Mouse (Mus musculus): Measurements from ENCODE around the gene Elovl4.

The Elovl4 gene

DNA sequence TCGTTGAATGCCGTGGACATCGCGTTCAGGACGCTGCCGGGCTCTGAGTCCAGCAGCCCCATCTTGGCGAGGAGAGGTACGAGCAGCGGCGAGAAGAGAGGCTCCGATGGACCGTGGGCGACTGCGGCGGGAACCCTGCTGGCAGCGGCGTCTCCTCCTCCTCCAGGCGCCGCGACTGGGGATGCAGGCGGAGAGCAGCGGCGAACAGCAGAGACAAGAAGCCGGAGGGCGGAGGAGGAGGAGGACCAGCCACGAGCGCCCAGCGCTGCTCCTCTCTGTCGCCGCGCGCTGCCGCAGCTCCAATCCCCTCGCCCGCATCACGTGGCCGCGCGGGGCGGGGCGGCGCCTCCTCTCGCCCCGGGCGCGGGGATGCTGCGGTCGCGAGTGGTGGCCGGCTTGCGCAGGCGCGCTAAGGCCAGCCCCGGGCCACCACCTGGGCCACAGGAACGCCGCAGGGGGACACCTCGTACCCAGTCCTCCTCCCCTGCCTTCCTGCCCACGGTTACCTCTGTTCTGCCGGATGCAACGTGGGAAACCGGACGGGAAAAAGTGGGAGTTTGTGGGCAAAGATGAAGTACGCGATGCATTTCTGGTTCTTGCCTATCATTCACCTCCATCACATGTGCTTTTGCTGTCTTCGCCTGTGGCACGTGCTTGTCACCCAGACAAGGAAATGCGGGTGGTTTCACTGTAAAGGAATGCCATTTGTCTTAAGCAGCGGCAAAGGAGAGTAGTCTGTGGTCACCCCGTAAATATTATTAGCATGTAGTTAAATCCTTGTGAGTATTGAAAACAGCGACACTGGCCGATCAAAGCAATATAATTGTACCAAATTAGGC, at the start of gene Elovl4:
Gene Elovl4 (minus strand): TSS at position 301 of the 839 bp plus-strand sequence.
- DNase-seq, result peak; percentile 45

DNA sequence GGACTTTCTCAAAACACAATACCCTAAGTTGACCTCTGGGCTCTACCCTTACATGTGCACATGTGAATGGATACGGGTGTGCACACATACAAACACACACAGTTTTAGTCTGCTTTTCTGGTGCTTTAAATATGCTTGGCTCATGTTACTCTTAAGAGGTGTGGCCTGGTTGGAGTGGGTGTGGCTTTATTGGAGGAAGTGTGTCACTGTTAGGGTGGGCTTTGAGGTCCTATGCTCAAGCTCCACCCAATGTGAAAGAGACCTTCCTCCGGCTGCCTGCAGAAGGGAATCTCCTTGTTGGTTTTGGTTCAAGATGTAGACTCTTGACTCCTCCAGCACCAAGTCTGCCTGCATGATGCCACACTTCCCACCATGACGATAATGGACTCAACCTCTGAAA, 46.4 kb upstream of the Elovl4 start:
- DNase-seq, result no peak

DNA sequence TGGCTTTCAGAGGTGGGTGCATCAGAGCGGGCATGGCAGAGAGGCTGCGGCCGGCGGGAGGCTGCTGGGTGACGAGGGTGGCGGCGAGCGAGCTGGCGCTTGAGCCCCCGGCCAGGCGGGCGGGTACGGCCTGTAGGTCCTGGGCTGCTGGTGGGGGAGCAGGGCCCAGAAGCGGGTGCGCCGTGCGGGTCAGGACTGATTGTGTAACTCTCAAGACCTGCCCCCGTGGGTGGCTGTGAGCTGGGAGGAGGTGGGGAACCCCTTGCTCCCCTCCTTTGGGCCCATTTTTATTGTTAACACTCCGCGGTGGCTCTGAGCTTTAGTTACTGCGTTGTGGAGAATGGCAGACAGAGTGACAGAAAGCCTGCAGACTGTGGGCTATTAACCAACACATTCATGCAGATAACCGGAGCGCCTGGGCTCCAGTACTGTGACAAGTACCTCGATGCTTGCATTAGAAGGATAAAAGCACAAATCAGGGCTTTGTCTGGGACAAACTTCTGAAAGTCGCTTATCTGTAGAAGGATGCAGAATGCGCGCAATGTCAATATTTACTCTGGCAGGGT, 28.8 kb upstream of the Elovl4 start:
- no peak for DNase-seq

DNA sequence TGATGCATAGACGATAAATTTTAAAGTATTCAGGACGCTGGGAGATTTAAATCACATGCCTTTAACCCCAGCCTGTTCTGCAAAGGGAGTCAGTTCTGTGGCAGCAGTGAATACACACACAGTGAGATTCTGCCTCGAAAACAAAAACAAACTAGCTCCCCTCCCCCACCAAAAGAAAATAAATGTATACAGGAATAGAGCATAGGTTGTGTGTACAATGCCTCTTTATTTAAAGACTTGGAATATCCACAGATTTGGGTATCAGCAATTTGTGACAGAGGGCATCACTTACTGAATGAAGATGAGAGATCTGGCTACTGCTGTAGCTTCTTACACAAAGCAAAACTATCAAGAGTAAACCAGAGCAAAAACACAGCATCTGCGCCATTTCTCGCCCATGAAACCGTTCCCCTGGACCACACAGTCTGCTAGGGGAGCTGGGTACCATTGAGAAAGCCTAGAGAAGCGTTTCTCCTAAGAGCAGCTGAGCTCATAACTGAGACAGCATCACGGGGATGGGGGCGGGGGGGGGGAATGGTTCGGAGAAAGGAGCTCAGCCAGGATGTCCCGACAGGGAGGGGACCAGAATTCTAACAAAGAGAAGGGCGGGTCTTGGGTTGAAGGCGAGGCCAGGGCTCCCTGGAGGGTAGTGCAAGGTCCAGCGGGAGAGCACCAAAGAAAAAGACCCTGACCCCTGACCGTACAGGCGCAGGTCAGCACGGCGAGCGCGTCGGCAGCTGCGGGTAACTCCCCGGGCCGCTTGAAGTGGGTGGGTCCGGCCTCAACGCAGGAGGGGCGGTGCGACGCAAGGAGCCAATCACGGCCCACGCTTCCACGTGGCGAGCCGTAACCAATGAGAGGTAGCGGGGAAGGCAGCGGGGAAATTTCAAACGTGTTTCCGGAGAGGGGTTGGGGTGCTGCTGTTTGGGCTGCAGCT, 28.0 kb upstream of the Elovl4 start, which contains the start of gene Ttk:
Gene Ttk (plus strand): TSS at position 879 of the 937 bp plus-strand sequence.
- peak; percentile 93 for DNase-seq

DNA sequence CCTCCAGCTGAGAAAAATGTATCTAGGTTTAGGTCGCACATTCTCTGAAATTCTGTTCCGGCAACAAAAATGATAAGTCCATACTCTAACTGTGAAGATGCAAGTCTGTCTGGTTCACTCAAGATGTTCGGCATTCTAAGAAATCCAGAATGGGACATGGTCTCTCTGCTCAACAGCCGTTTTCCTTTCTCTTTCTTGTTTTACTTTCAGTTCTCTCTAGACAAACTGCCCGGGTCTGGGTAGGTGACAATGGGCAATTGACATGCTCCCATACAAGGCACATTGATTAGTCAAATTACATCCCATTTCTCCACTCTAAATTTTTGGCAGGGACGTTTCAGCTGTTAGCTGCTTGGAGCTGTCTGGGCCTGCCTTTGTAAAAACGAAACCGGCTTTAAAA, 25.1 kb upstream of the Elovl4 start:
- no peak for DNase-seq

DNA sequence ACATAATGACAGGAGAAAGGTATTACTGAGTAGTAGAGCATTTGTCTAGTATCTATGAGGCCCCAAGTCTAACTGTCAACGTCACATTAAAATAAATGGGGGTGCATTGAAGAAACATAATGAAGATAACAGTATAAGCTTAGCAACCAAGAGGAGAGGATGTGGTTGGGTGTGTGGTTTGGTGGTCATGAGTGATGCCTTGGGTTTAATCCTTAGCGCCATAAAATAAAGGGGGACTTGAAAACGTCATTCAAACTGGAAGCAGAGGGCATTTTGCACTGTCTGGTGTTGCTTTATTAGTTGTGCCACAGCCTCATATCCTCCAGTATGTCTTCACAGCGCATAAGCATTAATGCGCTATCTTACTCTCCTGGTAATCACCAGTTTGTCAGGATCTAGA, 23.8 kb upstream of the Elovl4 start:
- DNase-seq, result peak; percentile 11

DNA sequence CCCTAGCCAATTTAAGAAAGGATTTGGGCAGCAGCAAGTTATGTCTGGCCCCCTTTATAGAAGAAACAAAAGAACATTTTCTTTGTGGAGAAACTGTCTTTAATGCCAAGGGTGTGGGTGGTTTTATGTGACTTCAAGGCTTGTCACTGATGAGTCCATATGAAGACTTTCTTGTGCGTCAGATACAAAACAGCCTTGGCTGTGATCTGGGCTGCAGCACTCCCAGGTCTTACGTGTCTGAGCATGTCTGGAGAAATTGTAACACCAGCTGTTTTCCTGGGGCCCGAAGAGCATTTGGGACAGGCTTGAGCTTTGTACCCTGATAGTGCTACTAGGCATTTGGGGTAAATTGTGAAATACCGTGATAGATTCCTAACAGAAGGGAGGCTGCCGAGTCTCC, 16.8 kb upstream of the Elovl4 start:
- no peak for DNase-seq

DNA sequence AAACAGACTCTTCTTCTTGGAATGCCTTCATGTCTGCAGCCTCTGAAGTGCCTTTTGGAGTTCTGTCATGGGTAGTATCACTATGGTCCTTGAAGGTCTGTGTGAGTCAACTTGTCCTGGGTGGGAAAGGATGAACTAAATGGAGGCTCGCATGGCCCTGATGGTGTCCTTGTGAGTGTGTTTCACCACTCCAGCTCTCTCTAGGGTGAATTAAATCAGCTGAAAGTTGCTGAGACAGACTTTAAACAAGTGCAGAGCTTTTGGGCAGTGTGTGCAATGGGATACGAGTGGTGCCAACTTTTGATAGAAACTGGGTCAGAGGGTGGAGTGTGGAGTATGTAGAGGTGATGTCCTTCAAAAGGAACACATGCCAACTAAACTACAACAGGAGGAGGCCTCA, 14.9 kb upstream of the Elovl4 start:
- DNase-seq, result no peak

DNA sequence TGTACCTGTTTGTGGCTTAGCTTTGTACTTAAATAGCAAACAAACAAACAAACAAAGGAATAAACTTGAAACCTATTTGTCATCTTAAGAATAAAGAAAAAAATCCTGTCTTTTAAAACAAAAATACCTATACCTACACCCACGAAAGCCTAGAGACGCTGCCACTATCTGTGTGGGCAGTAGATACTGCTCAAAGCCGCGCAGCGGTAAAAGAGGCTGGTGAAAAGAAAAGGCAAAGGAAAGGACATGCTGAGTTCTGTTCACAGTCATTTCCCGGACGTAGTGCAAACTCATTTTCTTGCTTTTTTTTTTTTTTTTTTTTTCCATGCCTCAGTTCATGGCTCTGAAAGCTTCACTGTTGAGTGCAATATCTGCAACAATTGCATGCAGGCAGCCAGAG, 13.1 kb upstream of the Elovl4 start:
- DNase-seq, result no peak

DNA sequence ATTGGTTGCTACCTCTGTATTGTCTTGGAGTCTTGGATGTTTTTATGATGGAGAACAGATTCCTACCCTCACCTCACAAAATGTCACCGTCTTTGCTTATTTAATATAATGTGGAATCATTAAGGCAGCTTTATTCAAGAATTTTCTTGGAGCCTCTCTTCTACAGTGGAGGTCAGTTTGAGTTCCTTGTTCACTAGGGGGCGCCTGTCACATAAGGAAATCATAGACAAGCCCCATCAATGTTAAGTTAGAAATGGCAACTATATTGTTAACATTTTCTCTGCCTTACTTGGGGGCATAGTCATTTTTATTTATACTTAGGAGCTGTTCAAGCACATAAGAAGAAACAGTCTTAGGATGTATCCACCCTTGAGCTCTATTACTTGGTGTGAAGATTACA, 1.5 kb upstream of the Elovl4 start:
- DNase-seq, result peak; percentile 35

DNA sequence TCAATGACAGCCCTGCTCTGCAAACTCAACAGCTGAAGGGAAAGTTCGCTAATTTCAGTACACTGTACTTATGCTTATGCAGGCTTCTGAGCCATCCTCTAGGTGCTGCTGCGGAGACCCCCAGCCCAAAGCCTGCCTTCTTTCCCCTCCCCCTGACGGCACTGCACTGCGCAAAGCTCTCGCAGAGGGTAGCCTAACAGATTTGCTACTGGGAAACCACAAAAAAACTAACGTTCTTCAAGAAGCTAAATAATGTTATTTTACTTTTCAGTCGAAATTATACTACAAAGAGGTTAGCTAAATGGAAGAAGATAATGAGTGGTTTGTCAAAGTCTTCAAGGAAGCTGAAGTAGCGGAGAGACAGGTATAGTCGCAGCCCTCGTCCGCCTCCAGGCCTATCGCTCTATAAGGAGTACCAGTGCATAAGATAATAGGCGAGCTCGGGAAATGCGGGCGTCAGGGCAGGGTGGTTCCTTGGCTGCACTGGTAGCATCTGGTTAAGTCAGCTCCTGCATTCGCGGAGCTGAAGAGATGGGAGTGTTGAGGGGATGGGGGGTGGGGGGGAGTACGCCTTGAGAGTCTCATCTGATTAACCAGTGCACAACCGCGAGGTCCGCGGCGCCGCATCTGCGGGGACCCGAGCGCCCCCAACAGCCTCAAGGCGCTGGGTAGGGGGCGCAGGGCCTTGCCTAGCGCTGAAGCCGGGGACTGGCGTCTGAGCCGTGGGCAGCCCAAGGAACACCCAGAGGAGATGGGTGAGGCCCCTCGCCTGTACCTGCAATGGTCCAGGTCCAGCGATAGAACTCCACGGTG, 707 bp downstream of the Elovl4 start:
- peak; percentile 7 for DNase-seq

DNA sequence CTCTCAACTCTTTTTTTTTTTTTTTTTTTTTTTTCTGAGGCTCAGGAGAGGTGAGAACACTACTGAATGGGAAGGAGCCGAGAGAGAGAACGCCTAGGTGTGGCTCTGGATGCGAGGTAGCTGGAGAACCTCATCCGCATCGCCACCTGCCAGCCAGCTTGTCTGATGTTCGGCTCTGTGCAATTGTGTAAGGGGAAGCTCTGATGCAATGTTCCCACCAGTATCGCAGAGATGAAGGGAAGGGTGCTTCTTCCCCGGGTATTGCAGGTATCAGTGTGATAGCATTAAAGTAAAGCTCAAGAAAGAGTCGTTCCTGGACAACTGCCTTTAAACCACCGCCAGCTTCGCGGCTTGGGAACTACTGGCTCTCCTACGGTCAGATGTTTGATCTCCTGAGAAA, 1.7 kb downstream of the Elovl4 start:
- DNase-seq, result no peak

DNA sequence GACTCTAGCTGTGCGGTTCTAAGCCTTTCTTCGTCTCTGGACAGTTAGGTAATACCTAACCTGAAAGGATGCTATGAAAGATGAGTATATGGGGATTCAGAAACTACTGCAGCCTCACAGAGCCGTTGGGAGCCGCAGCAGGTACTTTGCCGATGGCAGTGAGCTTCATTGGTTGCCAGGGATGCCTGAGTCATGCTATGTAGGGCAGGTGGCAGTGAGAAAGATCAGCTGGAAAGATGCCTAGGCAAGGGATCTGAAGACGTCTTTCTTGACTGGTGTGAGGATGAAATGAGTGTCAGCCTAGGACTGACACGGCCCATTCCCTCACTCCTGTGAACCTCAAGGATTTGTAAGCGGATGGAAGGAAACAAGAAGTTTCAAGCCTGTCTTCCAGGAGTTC, 8.2 kb downstream of the Elovl4 start:
- no peak for DNase-seq

DNA sequence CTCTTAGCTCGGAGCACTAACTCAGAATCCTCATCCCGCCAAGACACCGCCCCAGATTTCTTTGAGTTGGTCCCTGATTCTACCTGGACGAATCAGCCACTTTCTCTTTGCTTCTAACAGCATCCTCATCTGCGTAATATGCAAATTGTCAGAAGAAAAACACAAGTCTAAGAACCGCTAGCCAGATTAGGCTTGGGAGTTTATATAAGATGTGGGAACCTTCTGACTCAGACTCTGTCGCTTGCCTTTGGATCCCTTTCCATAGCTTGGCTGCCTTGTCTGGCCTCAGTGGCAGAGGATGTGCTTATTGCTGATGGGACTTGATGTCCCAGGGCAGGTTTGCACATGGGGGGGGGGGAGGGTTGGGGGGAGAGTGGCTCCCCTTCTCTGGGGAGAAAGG, 9.2 kb downstream of the Elovl4 start:
- no peak for DNase-seq

DNA sequence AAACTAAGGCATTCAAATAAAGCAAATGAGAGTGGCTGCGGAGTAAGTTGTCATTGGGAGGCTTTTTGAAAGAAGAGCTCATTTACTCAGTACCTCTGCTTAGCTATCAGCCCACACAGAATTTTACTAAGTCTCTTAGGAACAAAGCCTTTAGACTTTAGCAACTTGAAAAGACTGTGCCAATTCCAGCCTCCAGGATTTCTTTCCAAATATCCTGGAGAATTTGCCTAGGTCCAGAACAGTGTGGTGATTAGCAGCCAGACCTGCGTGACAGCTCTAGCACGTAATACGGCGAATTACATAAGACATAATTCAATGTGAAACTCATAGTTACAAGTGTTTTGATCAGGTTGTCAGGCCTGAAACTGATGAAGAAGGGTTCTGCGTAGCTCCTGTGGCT, 16.8 kb downstream of the Elovl4 start:
- no peak for DNase-seq

DNA sequence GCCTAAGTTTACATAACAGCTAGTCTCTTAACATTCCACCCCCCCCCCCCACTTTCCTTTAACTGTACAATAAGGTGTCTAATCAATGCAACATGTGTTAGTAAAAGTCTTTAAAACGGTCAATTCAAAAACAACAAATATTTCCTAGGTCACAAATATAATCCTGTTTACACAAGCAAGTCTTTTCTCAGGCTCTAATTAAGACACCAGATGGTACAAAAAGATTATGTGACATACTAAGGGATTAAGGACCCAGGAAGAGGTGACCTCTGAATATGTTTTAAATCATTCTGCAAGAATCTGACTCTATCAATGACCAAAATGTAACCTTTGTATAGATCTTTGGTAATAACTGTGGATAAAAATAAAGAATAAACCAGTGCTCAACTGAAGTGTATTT, 20.6 kb downstream of the Elovl4 start:
- no peak for DNase-seq

DNA sequence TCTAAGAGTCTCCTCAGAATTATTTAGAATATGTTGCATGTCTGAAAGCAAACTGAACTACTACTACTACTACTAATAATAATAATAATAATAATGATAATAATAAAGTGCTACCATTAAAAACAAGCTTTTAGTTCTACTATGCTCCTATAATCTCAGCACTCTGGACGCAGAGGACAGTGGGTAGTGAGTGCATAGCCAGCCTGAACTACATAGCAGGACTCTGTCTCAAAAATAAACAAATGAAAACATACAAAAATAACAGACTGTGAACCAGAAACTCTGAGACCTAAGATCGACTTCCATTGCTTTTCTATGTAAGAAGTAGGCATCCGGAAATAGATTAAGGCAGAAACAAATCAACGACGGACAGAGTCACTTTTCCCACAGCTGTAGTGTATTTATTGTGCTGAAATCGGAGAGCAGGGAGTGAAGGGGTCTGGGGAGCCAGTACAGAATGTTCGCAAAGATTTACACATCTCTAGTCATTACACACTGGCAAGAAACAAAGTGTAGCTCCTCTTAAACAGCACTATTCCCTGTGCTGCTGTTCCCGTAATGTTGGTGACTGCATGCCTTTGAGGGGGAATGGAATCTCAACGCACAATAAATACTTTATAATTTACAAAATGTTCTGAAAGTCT, 27.6 kb downstream of the Elovl4 start:
- no peak for DNase-seq

DNA sequence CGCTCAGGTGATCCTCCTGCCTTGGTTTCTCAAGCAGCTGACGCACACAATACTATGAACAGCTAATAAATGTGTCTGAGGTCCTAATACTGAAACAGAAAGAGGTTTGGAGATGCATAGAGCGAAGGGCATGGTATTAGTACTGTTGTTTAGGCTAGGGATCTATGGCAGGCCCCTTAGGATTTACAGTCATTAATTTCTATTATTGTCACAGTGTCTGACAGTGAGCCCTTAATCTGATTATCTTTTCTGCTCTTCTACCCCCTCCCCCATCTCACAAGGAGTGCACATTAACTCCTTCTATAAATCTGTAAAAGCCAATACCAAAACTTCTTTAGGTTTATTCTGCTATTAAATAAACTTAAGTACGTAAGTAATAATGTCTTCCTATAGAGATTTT, 44.8 kb downstream of the Elovl4 start:
- no peak for DNase-seq

DNA sequence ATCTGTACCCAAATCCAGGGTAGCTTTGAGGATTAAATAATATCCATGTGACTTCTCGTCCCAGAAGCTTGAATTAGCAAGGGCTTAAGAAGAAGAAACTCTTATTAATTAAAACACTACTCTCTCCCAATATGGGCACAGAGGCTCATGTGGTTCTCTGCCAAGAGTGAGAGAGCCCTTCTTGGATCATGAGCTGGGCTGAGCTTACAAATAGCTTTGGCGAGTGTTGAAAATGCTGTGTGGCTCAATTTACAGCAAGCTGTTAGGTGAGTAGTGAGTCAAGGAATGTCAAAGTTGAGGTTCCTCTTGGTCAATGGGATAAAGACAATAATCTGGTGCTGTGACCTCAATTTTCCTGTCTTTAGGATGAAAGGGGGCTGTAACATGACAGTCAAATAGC, 74.2 kb downstream of the Elovl4 start:
- DNase-seq, result no peak

DNA sequence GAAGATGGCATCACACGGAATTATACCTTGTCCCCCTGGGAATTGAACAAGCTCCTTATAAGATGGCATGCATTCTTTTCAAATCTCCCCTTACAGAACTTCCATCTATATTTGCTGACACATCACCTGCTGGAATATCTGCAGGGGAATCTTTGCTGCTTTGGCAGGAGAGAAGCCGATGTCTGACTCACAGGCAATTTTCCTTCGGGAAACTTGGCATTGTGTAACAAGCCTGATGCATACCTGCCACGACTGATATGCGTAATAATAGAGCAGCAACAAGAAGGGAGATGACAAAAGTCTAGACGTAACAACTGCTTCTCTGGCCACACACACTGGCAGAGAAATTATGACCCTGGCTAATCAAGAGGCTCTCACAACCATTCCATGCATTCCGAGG, 75.2 kb downstream of the Elovl4 start:
- no peak for DNase-seq

Measured in thymus, postnatal 25 days (tissue).